Mouse (Mus musculus): ENCODE results near the gene Aldh1l1. TPM values are rescaled to one million over a fixed set of nuclear protein-coding genes. Genes with fewer than 3 reads are reported as not detected.

The Aldh1l1 gene
- polyA plus RNA-seq, 1 experiment: not detected

- no peak for TF ChIP-seq GATA1 (IDR thresholded peaks at IDR 0.05; ENCODE audit: low read length)
Measured at GRCm38 (mm10) chr6:90466079-90466478, 20.1 kb upstream of the Aldh1l1 start.

- TF ChIP-seq GATA1 (IDR thresholded peaks at IDR 0.05; ENCODE audit: low read length): no peak
Measured at GRCm38 (mm10) chr6:90466847-90467410, 19.3 kb upstream of the Aldh1l1 start.

GRCm38 (mm10) chr6:90468216-90468615, 18.0 kb upstream of the Aldh1l1 start:
- TF ChIP-seq GATA1 (IDR thresholded peaks at IDR 0.05; ENCODE audit: low read length): no peak

GRCm38 (mm10) chr6:90469041-90469440, 17.2 kb upstream of the Aldh1l1 start:
- TF ChIP-seq GATA1 (IDR thresholded peaks at IDR 0.05; ENCODE audit: low read length): no peak

- TF ChIP-seq GATA1 (IDR thresholded peaks at IDR 0.05; ENCODE audit: low read length): no peak
Measured at GRCm38 (mm10) chr6:90470255-90470654, 16.0 kb upstream of the Aldh1l1 start.

- no peak for TF ChIP-seq GATA1 (IDR thresholded peaks at IDR 0.05; ENCODE audit: low read length)
Measured at GRCm38 (mm10) chr6:90470947-90471541, 15.2 kb upstream of the Aldh1l1 start.

- TF ChIP-seq GATA1 (IDR thresholded peaks at IDR 0.05; ENCODE audit: low read length): no peak
Measured at GRCm38 (mm10) chr6:90472079-90472478, 14.1 kb upstream of the Aldh1l1 start.

GRCm38 (mm10) chr6:90472697-90473096, 13.5 kb upstream of the Aldh1l1 start:
- TF ChIP-seq GATA1 (IDR thresholded peaks at IDR 0.05; ENCODE audit: low read length): no peak

- TF ChIP-seq GATA1 (IDR thresholded peaks at IDR 0.05; ENCODE audit: low read length): no peak
Measured at GRCm38 (mm10) chr6:90473630-90474360, 12.4 kb upstream of the Aldh1l1 start.

GRCm38 (mm10) chr6:90474361-90474750, 11.9 kb upstream of the Aldh1l1 start:
- no peak for TF ChIP-seq GATA1 (IDR thresholded peaks at IDR 0.05; ENCODE audit: low read length)

GRCm38 (mm10) chr6:90475176-90475853, 10.9 kb upstream of the Aldh1l1 start:
- no peak for TF ChIP-seq GATA1 (IDR thresholded peaks at IDR 0.05; ENCODE audit: low read length)

- no peak for TF ChIP-seq GATA1 (IDR thresholded peaks at IDR 0.05; ENCODE audit: low read length)
Measured at GRCm38 (mm10) chr6:90475854-90476212, 10.4 kb upstream of the Aldh1l1 start.

GRCm38 (mm10) chr6:90476941-90477518, 9.2 kb upstream of the Aldh1l1 start:
- no peak for TF ChIP-seq GATA1 (IDR thresholded peaks at IDR 0.05; ENCODE audit: low read length)

GRCm38 (mm10) chr6:90484249-90484648, 2.0 kb upstream of the Aldh1l1 start:
- TF ChIP-seq GATA1 (IDR thresholded peaks at IDR 0.05; ENCODE audit: low read length): no peak

GRCm38 (mm10) chr6:90484876-90485275, 1.4 kb upstream of the Aldh1l1 start:
- no peak for TF ChIP-seq GATA1 (IDR thresholded peaks at IDR 0.05; ENCODE audit: low read length)

GRCm38 (mm10) chr6:90487531-90487930, 1.3 kb downstream of the Aldh1l1 start:
- no peak for TF ChIP-seq GATA1 (IDR thresholded peaks at IDR 0.05; ENCODE audit: low read length)
